Mouse (Mus musculus) neural tube, embryonic 11.5 days (tissue): ENCODE measurements around the gene Apol7c. TPM values are rescaled to one million over a fixed set of nuclear protein-coding genes. Genes with fewer than 3 reads are reported as not detected.
"Not testable (repeated sequence)": the region's sequence is repeated elsewhere in the genome, so short reads cannot be mapped to it uniquely, and the experiment has no call there.

Experiments used
- ATAC-seq: fragments of 200-750 bp; cut with Nextera tagmentation; 2 replicates; pipeline ENCODE4 v1.8.0; 2017; ENCODE audit warnings: moderate number of reproducible peaks, mild to moderate bottlenecking, moderate TSS enrichment, moderate library complexity; ENCODE audit not compliant: insufficient read depth, low FRiP score, low TSS enrichment
- DNase-seq: peaks from one replicate; pipeline ENCODE4 v3.0.0-alpha.2; 2015; ENCODE audit warnings: low spot score
- H3K27ac ChIP-seq: fragments of 300-500 bp; sonication (generic); 2 replicates; pipeline ENCODE4 v1.5.1; 2014; ENCODE audit warnings: low read depth, mild to moderate bottlenecking, low read length
- H3K27me3 ChIP-seq: fragments of 300-500 bp; sonication (generic); 2 replicates; pipeline ENCODE4 v1.6.1; 2014; ENCODE audit warnings: mild to moderate bottlenecking, low read length, mixed read lengths; ENCODE audit not compliant: control insufficient read depth, insufficient read depth
- H3K36me3 ChIP-seq: fragments of 300-500 bp; sonication (generic); 2 replicates; pipeline ENCODE4 v1.6.1; 2014; ENCODE audit warnings: mild to moderate bottlenecking, low read length, moderate library complexity, mixed read lengths; ENCODE audit not compliant: control insufficient read depth, insufficient read depth
- H3K4me1 ChIP-seq: fragments of 300-500 bp; sonication (generic); 2 replicates; pipeline ENCODE4 v1.6.1; 2014; ENCODE audit warnings: low read length, mixed read lengths; ENCODE audit not compliant: control insufficient read depth, insufficient read depth
- H3K4me2 ChIP-seq: fragments of 300-500 bp; sonication (generic); 2 replicates; pipeline ENCODE4 v1.6.1; 2014; ENCODE audit warnings: low read depth, mild to moderate bottlenecking, moderate library complexity
- H3K4me3 ChIP-seq: fragments of 300-500 bp; sonication (generic); 2 replicates; pipeline ENCODE4 v1.5.1; 2014; ENCODE audit warnings: low read depth, low read length
- H3K9ac ChIP-seq: fragments of 300-500 bp; sonication (generic); 2 replicates; pipeline ENCODE4 v1.6.1; 2014; ENCODE audit warnings: mild to moderate bottlenecking, low read length
- H3K9me3 ChIP-seq: fragments of 300-500 bp; sonication (generic); 2 replicates; pipeline ENCODE4 v1.6.1; 2016; ENCODE audit warnings: low read length; ENCODE audit not compliant: control insufficient read depth
- WGBS: fragments of 180-500 bp; shearing (Covaris S2); extraction: QIAGEN DNeasy Blood & Tissue Kit; methylation state at CpG from one replicate; pipeline ENCODE4 v1.1.7; 2014; 5-methylcytosine and 5-hydroxymethylcytosine counted together
- polyA plus RNA-seq: library from polyadenylated mRNA; unstranded; fragments of >200 nt; fragmentation: Nextera tagmentation; extraction: Ambion mirVana; gene quantifications from 2 replicates; pipeline ENCODE4 v1.2.1, GENCODE M21; 2014

Gene Apol7c
- not detected in 2 replicates for polyA plus RNA-seq

DNA sequence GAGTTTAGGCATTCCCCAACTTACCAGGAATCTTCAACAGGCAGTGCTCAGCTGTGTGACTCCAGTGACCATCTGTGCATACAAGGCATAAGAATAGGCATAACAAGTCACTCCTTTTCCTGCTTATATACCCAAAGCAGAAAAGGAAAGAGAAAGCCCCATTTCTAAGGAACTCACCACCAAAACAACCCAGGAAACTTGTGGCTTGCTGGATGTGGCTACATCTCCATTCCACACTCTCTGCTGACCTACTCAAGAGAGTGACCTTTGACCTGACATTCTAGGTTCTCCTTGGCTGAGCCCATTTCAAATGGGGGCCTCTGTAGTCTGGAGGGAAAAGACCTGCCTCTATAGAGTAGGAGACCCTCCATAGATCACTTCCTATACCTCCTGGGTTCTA is at the start of gene Apol7c:
Gene Apol7c, minus strand, starts transcription at position 101 of the 400 bp plus-strand sequence.
- Histone ChIP-seq H3K4me3 (no peak within 1 kb of the TSS), H3K9me3 (no peaks in the 10 kb centered on the region), H3K9ac (no peak within 1 kb of the TSS), H3K4me2 (no peak within 1 kb of the TSS), H3K4me1 (no peaks in the 10 kb centered on the region), H3K27ac (no peak within 1 kb of the TSS), H3K27me3 (no peaks in the 10 kb centered on the region), H3K36me3 (no peaks in the 10 kb centered on the region)
- ATAC-seq (no peak), DNase-seq (no peak)

DNA sequence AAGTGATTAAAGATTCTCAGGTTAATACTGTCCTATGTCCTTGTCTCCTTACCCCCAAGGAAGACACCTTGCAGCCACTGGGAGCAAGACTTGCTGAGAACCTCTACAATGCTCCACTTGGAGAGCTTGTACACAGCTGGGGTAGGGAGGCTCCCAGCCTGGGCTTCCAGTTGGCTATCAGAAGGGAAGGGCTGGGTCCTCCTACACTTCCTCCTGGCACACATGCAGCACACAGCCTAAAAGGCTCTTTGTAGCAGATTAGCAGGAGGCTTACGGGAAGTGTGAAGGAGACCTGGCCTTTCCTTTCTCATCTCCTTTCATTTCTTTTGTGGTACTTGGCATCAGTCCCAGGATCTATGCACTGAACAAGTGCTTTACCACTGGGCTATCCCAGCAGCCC is 48.6 kb upstream of the Apol7c start:
- DNase-seq (no peak), ATAC-seq (no peak)
- H3K4me1 ChIP-seq = no peaks in the 10 kb centered on the region
- 73% methylated on average over 1 of the region's 1 CpGs for WGBS
- no peaks in the 10 kb centered on the region for H3K9me3 ChIP-seq
- no peak overlapping the region for H3K4me3 ChIP-seq
- no peaks in the 10 kb centered on the region for H3K36me3 ChIP-seq
- no peak overlapping the region for H3K9ac ChIP-seq
- no peak overlapping the region for H3K4me2 ChIP-seq
- no peaks in the 10 kb centered on the region for H3K27me3 ChIP-seq
- H3K27ac ChIP-seq = no peak overlapping the region

- no peak overlapping the region for H3K4me2 ChIP-seq
- no peak for DNase-seq
- no peaks in the 10 kb centered on the region for H3K27me3 ChIP-seq
- no peak overlapping the region for H3K4me3 ChIP-seq
- H3K27ac ChIP-seq = no peak overlapping the region
- H3K36me3 ChIP-seq = no peaks in the 10 kb centered on the region
- H3K9me3 ChIP-seq = no peaks in the 10 kb centered on the region
- ATAC-seq = no peak
- no peaks in the 10 kb centered on the region for H3K4me1 ChIP-seq
- no peak overlapping the region for H3K9ac ChIP-seq
- 89% methylated on average over 4 of the region's 4 CpGs for WGBS
These were observed 46.2 kb upstream of the Apol7c start for GRCm38 (mm10) chr15:77579311-77579710.

- no peak overlapping the region for H3K4me2 ChIP-seq
- no peak for DNase-seq
- 91% methylated on average over 2 of the region's 2 CpGs for WGBS
These were observed 45.7 kb upstream of the Apol7c start for GRCm38 (mm10) chr15:77578801-77579200.

DNA sequence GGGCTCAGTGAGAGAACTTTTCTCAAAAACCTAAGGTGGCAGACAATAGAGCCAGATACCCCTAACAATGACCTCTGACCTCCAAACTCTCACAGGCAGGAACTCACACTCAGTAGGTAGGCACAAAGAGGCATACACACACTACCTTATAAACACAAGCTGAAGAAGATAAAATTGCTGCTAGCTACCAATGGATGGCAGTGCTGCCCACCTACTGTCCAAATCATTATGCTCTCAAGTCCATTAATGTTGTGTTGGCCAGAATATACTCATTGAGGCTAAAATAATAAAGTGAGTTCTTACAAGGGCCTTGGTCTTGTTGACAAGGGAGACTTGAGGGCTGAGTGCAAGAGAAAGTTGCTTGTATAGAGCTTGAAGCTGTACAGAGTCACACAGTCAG is 30.1 kb upstream of the Apol7c start:
- H3K9ac ChIP-seq = no peak overlapping the region
- no peaks in the 10 kb centered on the region for H3K9me3 ChIP-seq
- DNase-seq (no peak), ATAC-seq (no peak)
- H3K4me3 ChIP-seq = no peak overlapping the region
- H3K27me3 ChIP-seq = no peaks in the 10 kb centered on the region
- no peak overlapping the region for H3K27ac ChIP-seq
- H3K4me1 ChIP-seq = no peaks in the 10 kb centered on the region
- H3K4me2 ChIP-seq = no peak overlapping the region
- no peaks in the 10 kb centered on the region for H3K36me3 ChIP-seq

More at GRCm38 (mm10) chr15:77578801-77579200, 45.7 kb upstream of the Apol7c start:
- Histone ChIP-seq H3K4me1 (no peaks in the 10 kb centered on the region), H3K36me3 (no peaks in the 10 kb centered on the region), H3K9me3 (no peaks in the 10 kb centered on the region), H3K27ac (no peak overlapping the region), H3K27me3 (no peaks in the 10 kb centered on the region), H3K4me3 (no peak overlapping the region), H3K9ac (no peak overlapping the region)
- no peak for ATAC-seq

- no peaks in the 10 kb centered on the region for H3K4me1 ChIP-seq
- no peak for ATAC-seq
- no peak for DNase-seq
- H3K4me3 ChIP-seq = no peak within 1 kb of the TSS
- H3K36me3 ChIP-seq = no peaks in the 10 kb centered on the region
- no peak within 1 kb of the TSS for H3K27ac ChIP-seq
- H3K9me3 ChIP-seq = no peaks in the 10 kb centered on the region
- no peaks in the 10 kb centered on the region for H3K27me3 ChIP-seq
- no peak within 1 kb of the TSS for H3K4me2 ChIP-seq
- H3K9ac ChIP-seq = no peak within 1 kb of the TSS
These were observed 28.7 kb upstream of the Apol7c start, which contains the start of gene 1700025B11Rik for GRCm38 (mm10) chr15:77561792-77562191. TSS of gene 1700025B11Rik (minus strand) at chr15:77561892.

GRCm38 (mm10) chr15:77539221-77539620 is 6.1 kb upstream of the Apol7c start:
- not testable (repeated sequence) for H3K27ac ChIP-seq, H3K36me3 ChIP-seq

GRCm38 (mm10) chr15:77523186-77523843 is 9.8 kb downstream of the Apol7c start:
- not testable (repeated sequence) for H3K27me3 ChIP-seq, H3K4me2 ChIP-seq, H3K4me1 ChIP-seq, H3K36me3 ChIP-seq, ATAC-seq, H3K9me3 ChIP-seq, H3K27ac ChIP-seq, H3K9ac ChIP-seq, H3K4me3 ChIP-seq
- peak; percentile 64 for DNase-seq
- 20% methylated on average over 6 of the region's 6 CpGs for whole genome bisulfite sequencing

More at GRCm38 (mm10) chr15:77539221-77539620, 6.1 kb upstream of the Apol7c start:
- H3K4me3 ChIP-seq, H3K4me2 ChIP-seq, H3K9ac ChIP-seq, H3K4me1 ChIP-seq, ATAC-seq, H3K9me3 ChIP-seq, H3K27me3 ChIP-seq, DNase-seq: not testable (repeated sequence)
- WGBS = 41% methylated on average over 1 of the region's 1 CpGs

DNA sequence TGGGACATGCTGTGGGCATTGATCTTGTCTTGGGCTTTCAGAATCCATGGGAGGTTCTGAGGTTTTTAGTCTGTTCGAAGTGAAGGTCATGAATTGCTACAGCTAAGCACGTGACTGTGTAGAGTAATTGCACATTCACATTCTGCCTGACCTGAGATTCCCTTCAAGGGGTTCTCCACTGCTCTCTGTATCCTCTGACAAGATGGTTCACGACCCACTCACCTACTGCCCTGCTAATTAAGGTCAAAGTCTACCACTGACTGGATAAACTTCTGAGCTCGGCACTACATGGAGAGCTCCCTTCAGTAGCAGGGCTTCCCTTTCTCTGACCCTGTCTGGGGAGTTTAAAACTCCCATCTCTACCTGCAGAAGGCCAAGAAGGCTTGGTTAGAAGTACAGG is 12.5 kb downstream of the Apol7c start:
- H3K27ac ChIP-seq, H3K4me1 ChIP-seq, H3K4me2 ChIP-seq, DNase-seq, H3K36me3 ChIP-seq, ATAC-seq, H3K9ac ChIP-seq, H3K9me3 ChIP-seq, H3K4me3 ChIP-seq, H3K27me3 ChIP-seq: not testable (repeated sequence)
- 69% methylated on average over 4 of the region's 4 CpGs for WGBS
